Mouse (Mus musculus) heart, adult 2 months (tissue): Measurements from ENCODE around the gene Chn2. TPM values are rescaled to one million over a fixed set of nuclear protein-coding genes. Genes with fewer than 3 reads are reported as not detected.

ENCODE experiments used
- DNase-seq, 2 experiments: peaks; one replicate each; pipeline ENCODE4 v3.0.0; 2021
- H3K27ac ChIP-seq: fragments of 200-600 bp; 2 replicates; pipeline ENCODE4 v1.8.1; 2022
- H3K27me3 ChIP-seq: fragments of 200-500 bp; 2 replicates; pipeline ENCODE4 v1.6.1; 2012; ENCODE audit warnings: mild to moderate bottlenecking, low read length, inconsistent platforms, mixed read lengths; ENCODE audit not compliant: control insufficient read depth, insufficient read depth
- H3K36me3 ChIP-seq: fragments of 200-500 bp; 2 replicates; pipeline ENCODE4 v1.6.1; 2012; ENCODE audit warnings: low read length, inconsistent platforms; ENCODE audit not compliant: control insufficient read depth, insufficient read depth
- H3K4me1 ChIP-seq: fragments of 200-500 bp; 2 replicates; pipeline ENCODE4 v1.6.1; 2011; ENCODE audit warnings: low read length; ENCODE audit not compliant: control insufficient read depth, insufficient read depth
- H3K4me3 ChIP-seq: fragments of 200-600 bp; 2 replicates; pipeline ENCODE4 v1.8.1; 2022
- H3K79me2 ChIP-seq: fragments of 200-500 bp; replicated peaks from 2 replicates; pipeline ENCODE4 v1.6.1; 2012; ENCODE audit warnings: mild to moderate bottlenecking, inconsistent platforms, low read length, moderate library complexity, mixed read lengths; ENCODE audit not compliant: control insufficient read depth, insufficient read depth
- H3K9ac ChIP-seq: fragments of 200-500 bp; 2 replicates; pipeline ENCODE4 v1.6.1; 2012; ENCODE audit warnings: low read depth, mild to moderate bottlenecking, control low read depth, inconsistent platforms, low read length, mixed read lengths
- CTCF ChIP-seq: fragments of 200-600 bp; IDR thresholded peaks from 2 replicates; pipeline ENCODE4 v1.8.1; 2022; ENCODE audit warnings: antibody characterized with exemption, mild to moderate bottlenecking, moderate library complexity
- EP300 ChIP-seq: fragments of 200-500 bp; IDR thresholded peaks from 2 replicates; pipeline ENCODE4 v1.6.1; 2011; ENCODE audit warnings: low read depth, low read length, control low read depth; ENCODE audit not compliant: insufficient read depth
- POLR2A ChIP-seq: fragments of 200-500 bp; IDR thresholded peaks from 2 replicates; pipeline ENCODE4 v1.6.1; 2011; ENCODE audit warnings: mild to moderate bottlenecking, low read depth, low read length, control low read depth; ENCODE audit not compliant: insufficient read depth
- WGBS: fragments of 180-500 bp; shearing (Covaris S2); methylation state at CpG from one replicate; pipeline ENCODE4 v1.1.7; 2018; 5-methylcytosine and 5-hydroxymethylcytosine counted together
- intact Hi-C: fragments of 180-260 bp; cut with DNase I; formaldehyde crosslinking; loops from one replicate; pipeline ENCODE4 v1.15.1; 2025
- polyA plus RNA-seq: library from polyadenylated mRNA; depleted of rRNA; stranded (reverse); fragments of >200 nt; gene quantifications from 2 replicates; pipeline ENCODE4 v1.2.3, GENCODE M21; 2012
- total RNA-seq, 2 experiments: library from RNA; stranded (reverse); gene quantifications; 2 replicates each; pipeline ENCODE4 v1.2.3; 2021

The Chn2 gene
- total and polyA plus RNA-seq, 3 experiments: 2.0 to 2.3 (median 2.3) TPM

GRCm38 (mm10) chr6:54327626-54328003, 288.3 kb downstream of the Chn2 start:
- Histone ChIP-seq H3K4me1 (no peaks in the 10 kb centered on the region), H3K27me3 (no peaks in the 10 kb centered on the region), H3K9ac (peak overlapping the region; percentile 13), H3K4me3 (peak overlapping the region; percentile 55), H3K27ac (peak overlapping the region; percentile 40; the same call in 1 of the 2 replicates), H3K79me2 (no peaks in the 10 kb centered on the region), H3K36me3 (no peaks in the 10 kb centered on the region)
- DNase-seq: peak; percentile 72 to 79
- TF ChIP-seq POLR2A: peak; percentile 59; the same call in 1 of the 2 replicates
- no peak for TF ChIP-seq EP300
- peak; percentile 27 for TF ChIP-seq CTCF
- intact Hi-C loops: loop anchor here (5.0 kb wide), 1 partner anchor 75 kb away; no protein-coding TSS in a partner anchor
- under 1% methylated on average over 28 of the region's 28 CpGs for WGBS

GRCm38 (mm10) chr6:54328783-54329182, 289.4 kb downstream of the Chn2 start:
- no peak overlapping the region for H3K9ac ChIP-seq
- no peaks in the 10 kb centered on the region for H3K4me1 ChIP-seq
- no peaks in the 10 kb centered on the region for H3K36me3 ChIP-seq
- H3K4me3 ChIP-seq: no peak overlapping the region
- H3K27me3 ChIP-seq: no peaks in the 10 kb centered on the region
- H3K27ac ChIP-seq: no peak overlapping the region
- intact Hi-C loops: loop anchor here (5.0 kb wide), 1 partner anchor 76 kb away; no protein-coding TSS in a partner anchor
- WGBS: 92% methylated on average over 5 of the region's 5 CpGs
- no peak for DNase-seq
- no peaks in the 10 kb centered on the region for H3K79me2 ChIP-seq
- TF ChIP-seq EP300 (no peak), CTCF (no peak), POLR2A (no peak)

DNA sequence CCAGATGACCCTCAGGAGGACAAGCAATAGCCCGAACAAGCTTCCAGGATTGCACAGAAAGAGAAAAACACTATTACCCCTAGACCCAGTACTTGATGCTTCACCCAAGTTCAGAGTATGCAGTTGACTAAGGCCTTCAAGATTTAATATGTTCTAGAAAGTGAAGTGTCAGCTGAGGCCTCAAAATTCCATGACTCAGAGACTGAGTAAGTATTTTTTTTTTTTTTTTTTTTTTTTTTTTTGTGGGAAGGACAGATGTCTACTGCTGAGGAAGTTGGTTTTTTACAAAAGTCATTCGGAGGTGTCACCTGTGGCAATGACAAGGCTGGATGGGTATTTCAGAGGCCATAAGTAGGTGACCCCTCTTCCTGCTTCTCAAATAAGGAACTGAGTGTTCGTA, 290.2 kb downstream of the Chn2 start:
- H3K4me3 ChIP-seq: no peak overlapping the region
- 68% methylated on average over 3 of the region's 3 CpGs for WGBS

DNA sequence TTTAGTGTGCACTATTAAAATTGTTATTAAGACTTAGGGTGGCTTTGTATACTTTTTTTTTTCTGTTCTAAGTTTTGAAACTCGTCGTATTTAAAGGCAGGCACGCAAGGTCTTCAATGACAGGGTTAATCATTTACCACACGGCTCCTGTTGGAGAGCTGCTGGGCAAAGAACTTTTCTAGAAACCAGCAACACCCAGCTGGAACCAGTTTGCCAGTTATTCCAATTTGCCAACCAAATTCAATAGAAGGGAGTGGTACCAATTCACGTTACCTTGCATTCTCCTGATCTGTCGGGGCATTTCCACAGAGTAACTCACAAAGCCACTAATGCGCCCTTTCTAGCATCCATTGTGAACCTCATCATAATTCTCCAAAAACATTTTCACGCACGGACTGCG, 290.8 kb downstream of the Chn2 start:
- Histone ChIP-seq H3K4me1 (no peaks in the 10 kb centered on the region), H3K27ac (no peak overlapping the region), H3K9ac (no peak overlapping the region), H3K36me3 (no peaks in the 10 kb centered on the region), H3K27me3 (no peaks in the 10 kb centered on the region), H3K79me2 (no peaks in the 10 kb centered on the region), H3K4me3 (no peak overlapping the region)
- WGBS: 94% methylated on average over 10 of the region's 10 CpGs
- no peak for DNase-seq
- intact Hi-C loops: no loop called here
- TF ChIP-seq POLR2A (no peak), CTCF (no peak), EP300 (no peak)

More for the DNA sequence above, 290.2 kb downstream of the Chn2 start:
- TF ChIP-seq EP300: no peak
- TF ChIP-seq POLR2A: no peak
- no peak for TF ChIP-seq CTCF
- no peaks in the 10 kb centered on the region for H3K79me2 ChIP-seq
- H3K27ac ChIP-seq: no peak overlapping the region
- no peak overlapping the region for H3K9ac ChIP-seq
- no peaks in the 10 kb centered on the region for H3K4me1 ChIP-seq
- H3K36me3 ChIP-seq: no peaks in the 10 kb centered on the region
- intact Hi-C loops: loop anchor here (5.0 kb wide), 1 partner anchor 77 kb away; no protein-coding TSS in a partner anchor
- DNase-seq: no peak
- no peaks in the 10 kb centered on the region for H3K27me3 ChIP-seq

DNA sequence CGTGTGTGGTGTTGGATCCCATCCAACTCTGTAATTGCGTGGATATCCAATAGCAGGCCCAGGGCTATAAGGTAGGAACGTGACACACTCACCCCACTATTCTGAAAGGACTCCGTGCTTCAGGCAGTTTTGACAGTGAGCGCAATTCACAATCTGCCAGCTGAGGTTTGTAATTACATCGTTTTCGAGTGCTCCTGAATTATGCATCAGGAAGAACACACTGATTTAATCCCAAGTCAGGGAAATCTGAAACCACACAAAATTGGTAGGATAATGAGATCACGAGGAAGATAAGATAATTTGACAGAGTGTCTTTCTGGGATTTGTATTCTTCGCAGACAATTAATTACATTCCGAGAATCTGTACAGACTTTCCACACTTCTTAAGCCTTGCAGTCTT, 292.4 kb downstream of the Chn2 start:
- Histone ChIP-seq H3K79me2 (no peaks in the 10 kb centered on the region), H3K4me3 (no peak overlapping the region), H3K9ac (no peak overlapping the region), H3K27ac (no peak overlapping the region), H3K4me1 (no peaks in the 10 kb centered on the region), H3K36me3 (no peaks in the 10 kb centered on the region), H3K27me3 (no peaks in the 10 kb centered on the region)
- 62% methylated on average over 10 of the region's 10 CpGs for WGBS
- DNase-seq: no peak
- no peak for TF ChIP-seq POLR2A
- TF ChIP-seq EP300: no peak
- no peak for TF ChIP-seq CTCF
- intact Hi-C loops: no loop called here

DNA sequence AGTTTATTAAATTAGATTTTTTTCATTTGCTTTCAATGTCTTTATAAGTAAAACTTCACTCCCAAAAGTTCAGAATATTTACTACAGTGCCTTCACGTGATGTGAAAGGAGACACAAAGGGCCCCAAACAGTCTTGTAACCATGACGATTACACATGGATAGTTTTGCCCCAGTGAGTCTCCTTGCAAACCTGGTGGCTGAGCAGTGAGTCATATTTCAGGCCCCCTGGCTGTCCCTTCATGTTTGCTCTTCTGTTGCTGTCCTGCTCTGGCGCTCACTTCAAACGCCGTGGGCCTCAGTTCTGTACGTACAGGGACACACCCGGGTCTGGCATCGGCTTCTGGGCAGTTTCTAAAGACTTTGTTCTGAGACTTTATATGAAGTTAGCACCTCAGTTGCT, 292.8 kb downstream of the Chn2 start:
- no peak for TF ChIP-seq EP300
- no peak for TF ChIP-seq CTCF
- no peak for TF ChIP-seq POLR2A
- 75% methylated on average over 8 of the region's 8 CpGs for WGBS

More for the DNA sequence above, 292.8 kb downstream of the Chn2 start:
- intact Hi-C loops: no loop called here
- no peak overlapping the region for H3K4me3 ChIP-seq
- H3K36me3 ChIP-seq: no peaks in the 10 kb centered on the region
- H3K79me2 ChIP-seq: no peaks in the 10 kb centered on the region
- H3K9ac ChIP-seq: no peak overlapping the region
- no peaks in the 10 kb centered on the region for H3K4me1 ChIP-seq
- no peak overlapping the region for H3K27ac ChIP-seq
- no peak for DNase-seq
- no peaks in the 10 kb centered on the region for H3K27me3 ChIP-seq
